Mouse (Mus musculus): ENCODE data around the gene Tmem217. TPM values are rescaled to one million over a fixed set of nuclear protein-coding genes. Genes with fewer than 3 reads are reported as not detected.

Tmem217 gene
- total RNA-seq, 2 experiments from 2014 or later = not detected

- DNase-seq = peak; percentile 74 to 75
These were observed 60.5 kb downstream of the Tmem217 start for GRCm38 (mm10) chr17:29491591-29492268.

GRCm38 (mm10) chr17:29490713-29491581 is 61.2 kb downstream of the Tmem217 start, which contains the start of gene Pim1:
Pim1 (plus strand) TSS chr17:29490753.
- intact Hi-C loops (cut with DNase I) = loop anchor here (10.0 kb wide), 1 partner anchor 446 kb away; no protein-coding TSS in a partner anchor
- no peak for DNase-seq

More at GRCm38 (mm10) chr17:29491591-29492268, 60.5 kb downstream of the Tmem217 start:
- intact Hi-C loops (cut with DNase I) = loop anchor here (1.0 to 10.0 kb wide), 2 partner anchors 33 to 447 kb away; no protein-coding TSS in a partner anchor

GRCm38 (mm10) chr17:29489971-29490712 is 62.0 kb downstream of the Tmem217 start:
- intact Hi-C loops (cut with DNase I) = loop anchor here (2.0 to 10.0 kb wide), 2 partner anchors 15 to 445 kb away; no protein-coding TSS in a partner anchor
- DNase-seq = peak; percentile 99

- DNase-seq = peak; percentile 54 to 68
- intact Hi-C loops (cut with DNase I) = loop anchor here (2.0 kb wide), 1 partner anchor 14 kb away; no protein-coding TSS in a partner anchor
These were observed 62.9 kb downstream of the Tmem217 start for GRCm38 (mm10) chr17:29488978-29489970.

GRCm38 (mm10) chr17:29488257-29488977 is 63.8 kb downstream of the Tmem217 start:
- intact Hi-C loops (cut with DNase I) = loop anchor here (2.0 kb wide), 1 partner anchor 14 kb away; no protein-coding TSS in a partner anchor
- no peak for DNase-seq

- intact Hi-C loops (cut with DNase I) = no loop called here
- no peak for DNase-seq
These were observed 66.6 kb downstream of the Tmem217 start for GRCm38 (mm10) chr17:29485336-29486233.

- intact Hi-C loops (cut with DNase I) = no loop called here
These were observed 67.8 kb downstream of the Tmem217 start for GRCm38 (mm10) chr17:29484431-29484830.

GRCm38 (mm10) chr17:29483282-29483681 is 68.9 kb downstream of the Tmem217 start:
- intact Hi-C loops (cut with DNase I) = no loop called here
- DNase-seq = no peak

More at GRCm38 (mm10) chr17:29484431-29484830, 67.8 kb downstream of the Tmem217 start:
- no peak for DNase-seq

GRCm38 (mm10) chr17:29482632-29483031 is 69.6 kb downstream of the Tmem217 start:
- no peak for DNase-seq
- intact Hi-C loops (cut with DNase I) = no loop called here

- intact Hi-C loops (cut with DNase I) = no loop called here
These were observed 71.9 kb downstream of the Tmem217 start for GRCm38 (mm10) chr17:29480256-29480655.

GRCm38 (mm10) chr17:29478271-29478670 is 73.9 kb downstream of the Tmem217 start:
- DNase-seq = no peak
- intact Hi-C loops (cut with DNase I) = no loop called here

More at GRCm38 (mm10) chr17:29480256-29480655, 71.9 kb downstream of the Tmem217 start:
- DNase-seq = no peak

- no peak for DNase-seq
- intact Hi-C loops (cut with DNase I) = no loop called here
These were observed 74.8 kb downstream of the Tmem217 start for GRCm38 (mm10) chr17:29477357-29477756.

- intact Hi-C loops (cut with DNase I) = no loop called here
- no peak for DNase-seq
These were observed 75.7 kb downstream of the Tmem217 start for GRCm38 (mm10) chr17:29476461-29476860.
